Mouse (Mus musculus): ENCODE measurements around the gene Fsd2. TPM values are rescaled to one million over a fixed set of nuclear protein-coding genes. Genes with fewer than 3 reads are reported as not detected.

The Fsd2 gene
- polyA plus RNA-seq (2014; fragmentation: Nextera tagmentation; extraction: Ambion mirVana) = 0.09 and 0.16 TPM in 2 replicates

DNA sequence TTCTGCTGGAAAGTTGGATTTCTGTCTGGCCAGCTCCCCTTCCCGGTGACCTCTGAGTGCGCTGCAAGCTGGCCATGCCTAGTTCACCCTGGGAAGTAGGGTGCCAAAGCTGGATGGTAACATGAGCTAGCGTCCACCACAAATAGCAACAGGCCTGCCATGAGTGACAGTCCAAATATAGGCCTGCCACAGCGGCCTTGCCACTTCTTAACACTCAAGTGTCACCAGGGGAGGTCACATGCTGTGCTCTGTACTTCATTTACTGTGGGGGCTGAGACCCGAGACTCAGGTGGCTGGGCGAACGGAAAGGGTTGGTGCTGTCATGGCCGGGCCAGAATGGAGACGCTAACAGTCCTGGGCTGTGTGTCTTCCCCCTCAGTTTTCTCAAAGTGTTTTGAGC, at the start of gene Fsd2:
Gene Fsd2, minus strand, starts transcription at position 53 of the 400 bp plus-strand sequence.
- H3K36me3 ChIP-seq (ENCODE audit: control insufficient read depth, insufficient read depth, low read length) = no peaks in the 10 kb centered on the region
- WGBS = 75% methylated on average over 9 of the region's 9 CpGs
- ATAC-seq (ENCODE audit: insufficient read depth, low FRiP score, low TSS enrichment) = no peak
- H3K27me3 ChIP-seq (ENCODE audit: control insufficient read depth, insufficient read depth, low read length) = no peaks in the 10 kb centered on the region
- no peaks in the 10 kb centered on the region for H3K9me3 ChIP-seq (ENCODE audit: control insufficient read depth, low read length)
- no peak for DNase-seq (ENCODE audit: low spot score)
- no peak within 1 kb of the TSS for H3K9ac ChIP-seq (ENCODE audit: low read length)
- H3K4me2 ChIP-seq (ENCODE audit: low read depth) = no peak within 1 kb of the TSS
- no peaks in the 10 kb centered on the region for H3K4me1 ChIP-seq (ENCODE audit: control insufficient read depth, insufficient read depth, low read length)
- H3K27ac ChIP-seq (ENCODE audit: low read depth, low read length) = no peak within 1 kb of the TSS
- H3K4me3 ChIP-seq (ENCODE audit: low read depth, low read length) = no peak within 1 kb of the TSS

DNA sequence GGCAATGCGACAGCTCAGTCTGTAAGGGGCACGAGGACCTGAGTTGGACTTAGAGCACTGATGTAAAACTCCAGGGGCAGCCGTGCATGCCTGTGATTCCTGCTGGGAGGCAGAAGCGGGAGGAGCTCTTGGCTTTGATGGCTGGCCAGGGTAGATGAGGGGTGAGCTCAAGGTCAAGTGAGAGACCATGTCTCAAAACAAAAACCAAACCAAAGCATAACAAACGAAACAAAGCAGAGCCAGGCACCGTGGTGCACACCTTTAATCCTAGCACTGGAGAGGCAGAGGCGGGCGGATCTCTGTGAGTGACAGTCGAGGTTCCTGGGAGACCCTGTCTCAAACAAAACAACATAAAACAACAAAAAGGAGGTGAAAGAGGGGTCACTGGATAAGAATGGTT, 48.3 kb upstream of the Fsd2 start:
- no peak overlapping the region for H3K4me2 ChIP-seq (ENCODE audit: low read depth)
- H3K9ac ChIP-seq (ENCODE audit: low read length) = no peak overlapping the region
- no peak for DNase-seq (ENCODE audit: low spot score)
- H3K9me3 ChIP-seq (ENCODE audit: control insufficient read depth, low read length) = no peaks in the 10 kb centered on the region
- no peaks in the 10 kb centered on the region for H3K36me3 ChIP-seq (ENCODE audit: control insufficient read depth, insufficient read depth, low read length)
- H3K27ac ChIP-seq (ENCODE audit: low read depth, low read length) = no peak overlapping the region
- no peak overlapping the region for H3K4me3 ChIP-seq (ENCODE audit: low read depth, low read length)
- no peaks in the 10 kb centered on the region for H3K27me3 ChIP-seq (ENCODE audit: control insufficient read depth, insufficient read depth, low read length)
- WGBS = 68% methylated on average over 9 of the region's 9 CpGs
- no peak for ATAC-seq (ENCODE audit: insufficient read depth, low FRiP score, low TSS enrichment)
- no peaks in the 10 kb centered on the region for H3K4me1 ChIP-seq (ENCODE audit: control insufficient read depth, insufficient read depth, low read length)

DNA sequence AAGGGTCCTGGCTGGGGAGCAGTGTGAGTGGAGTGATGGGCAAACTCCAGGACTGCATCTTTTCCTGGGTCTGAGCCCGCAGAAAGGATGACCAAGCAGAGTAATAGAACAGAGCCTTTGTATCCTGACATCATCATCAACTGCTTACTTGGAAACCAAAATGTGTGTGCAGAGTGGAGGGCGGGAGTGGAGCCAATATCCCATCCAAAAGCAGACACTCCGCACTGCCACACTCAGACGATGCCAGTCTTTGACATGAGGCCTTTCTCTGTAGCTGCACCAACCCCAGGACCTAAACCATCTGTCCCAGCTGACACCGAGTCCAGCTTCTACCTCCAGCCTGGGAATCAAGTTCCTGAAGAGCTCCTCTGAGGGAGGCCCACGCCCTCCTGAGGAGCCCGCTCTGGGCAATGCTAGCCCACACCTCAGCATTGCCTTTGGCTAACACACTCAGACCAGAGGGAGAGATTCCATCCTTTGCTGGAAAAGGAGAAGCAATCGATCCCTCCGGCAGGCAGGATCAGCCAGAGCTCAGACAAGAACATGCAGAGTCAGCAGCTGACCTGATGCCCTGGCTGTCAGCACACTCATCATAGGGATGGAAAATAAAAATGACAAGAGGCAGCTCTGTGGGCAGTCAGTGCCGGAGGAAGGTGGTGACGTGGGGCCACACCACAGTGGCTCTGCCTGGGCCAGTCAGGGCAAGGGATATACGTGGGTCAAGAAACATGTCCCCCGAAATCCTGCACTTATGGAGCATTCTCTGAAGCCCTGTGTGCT, 46.3 kb upstream of the Fsd2 start:
- Histone ChIP-seq H3K4me1 (ENCODE audit: control insufficient read depth, insufficient read depth, low read length) (no peaks in the 10 kb centered on the region), H3K27ac (ENCODE audit: low read depth, low read length) (no peak overlapping the region), H3K9me3 (ENCODE audit: control insufficient read depth, low read length) (no peaks in the 10 kb centered on the region), H3K36me3 (ENCODE audit: control insufficient read depth, insufficient read depth, low read length) (no peaks in the 10 kb centered on the region), H3K4me3 (ENCODE audit: low read depth, low read length) (no peak overlapping the region), H3K27me3 (ENCODE audit: control insufficient read depth, insufficient read depth, low read length) (no peaks in the 10 kb centered on the region), H3K9ac (ENCODE audit: low read length) (no peak overlapping the region), H3K4me2 (ENCODE audit: low read depth) (no peak overlapping the region)
- WGBS = 87% methylated on average over 13 of the region's 13 CpGs
- DNase-seq (ENCODE audit: low spot score) = no peak
- no peak for ATAC-seq (ENCODE audit: insufficient read depth, low FRiP score, low TSS enrichment)

- Histone ChIP-seq H3K27ac (ENCODE audit: low read depth, low read length) (no peak overlapping the region), H3K27me3 (ENCODE audit: control insufficient read depth, insufficient read depth, low read length) (no peaks in the 10 kb centered on the region), H3K4me2 (ENCODE audit: low read depth) (no peak overlapping the region), H3K4me1 (ENCODE audit: control insufficient read depth, insufficient read depth, low read length) (no peaks in the 10 kb centered on the region), H3K4me3 (ENCODE audit: low read depth, low read length) (no peak overlapping the region), H3K9me3 (ENCODE audit: control insufficient read depth, low read length) (no peaks in the 10 kb centered on the region), H3K36me3 (ENCODE audit: control insufficient read depth, insufficient read depth, low read length) (no peaks in the 10 kb centered on the region), H3K9ac (ENCODE audit: low read length) (no peak overlapping the region)
- WGBS = 61% methylated on average over 18 of the region's 18 CpGs
- ATAC-seq (ENCODE audit: insufficient read depth, low FRiP score, low TSS enrichment) (no peak), DNase-seq (ENCODE audit: low spot score) (no peak)
Observed at GRCm38 (mm10) chr7:81610125-81610524, 43.4 kb upstream of the Fsd2 start.

- DNase-seq (ENCODE audit: low spot score) = no peak
Observed at GRCm38 (mm10) chr7:81606452-81606851, 39.7 kb upstream of the Fsd2 start.

GRCm38 (mm10) chr7:81605489-81605888, 38.7 kb upstream of the Fsd2 start:
- no peaks in the 10 kb centered on the region for H3K36me3 ChIP-seq (ENCODE audit: control insufficient read depth, insufficient read depth, low read length)
- H3K27ac ChIP-seq (ENCODE audit: low read depth, low read length) = no peak overlapping the region
- no peak overlapping the region for H3K9ac ChIP-seq (ENCODE audit: low read length)
- 70% methylated on average over 4 of the region's 4 CpGs for WGBS
- H3K4me1 ChIP-seq (ENCODE audit: control insufficient read depth, insufficient read depth, low read length) = no peaks in the 10 kb centered on the region
- DNase-seq (ENCODE audit: low spot score) = no peak
- H3K4me2 ChIP-seq (ENCODE audit: low read depth) = no peak overlapping the region
- no peaks in the 10 kb centered on the region for H3K27me3 ChIP-seq (ENCODE audit: control insufficient read depth, insufficient read depth, low read length)
- H3K4me3 ChIP-seq (ENCODE audit: low read depth, low read length) = no peak overlapping the region
- H3K9me3 ChIP-seq (ENCODE audit: control insufficient read depth, low read length) = no peaks in the 10 kb centered on the region
- no peak for ATAC-seq (ENCODE audit: insufficient read depth, low FRiP score, low TSS enrichment)

More at GRCm38 (mm10) chr7:81606452-81606851, 39.7 kb upstream of the Fsd2 start:
- H3K4me2 ChIP-seq (ENCODE audit: low read depth) = no peak overlapping the region
- ATAC-seq (ENCODE audit: insufficient read depth, low FRiP score, low TSS enrichment) = no peak
- WGBS = 73% methylated on average over 5 of the region's 5 CpGs
- no peaks in the 10 kb centered on the region for H3K36me3 ChIP-seq (ENCODE audit: control insufficient read depth, insufficient read depth, low read length)
- H3K9me3 ChIP-seq (ENCODE audit: control insufficient read depth, low read length) = no peaks in the 10 kb centered on the region
- no peak overlapping the region for H3K27ac ChIP-seq (ENCODE audit: low read depth, low read length)
- no peak overlapping the region for H3K4me3 ChIP-seq (ENCODE audit: low read depth, low read length)
- H3K9ac ChIP-seq (ENCODE audit: low read length) = no peak overlapping the region
- no peaks in the 10 kb centered on the region for H3K4me1 ChIP-seq (ENCODE audit: control insufficient read depth, insufficient read depth, low read length)
- no peaks in the 10 kb centered on the region for H3K27me3 ChIP-seq (ENCODE audit: control insufficient read depth, insufficient read depth, low read length)

GRCm38 (mm10) chr7:81604991-81605390, 38.2 kb upstream of the Fsd2 start:
- Histone ChIP-seq H3K4me1 (ENCODE audit: control insufficient read depth, insufficient read depth, low read length) (no peaks in the 10 kb centered on the region), H3K9me3 (ENCODE audit: control insufficient read depth, low read length) (no peaks in the 10 kb centered on the region), H3K9ac (ENCODE audit: low read length) (no peak overlapping the region), H3K27ac (ENCODE audit: low read depth, low read length) (no peak overlapping the region), H3K4me2 (ENCODE audit: low read depth) (no peak overlapping the region), H3K27me3 (ENCODE audit: control insufficient read depth, insufficient read depth, low read length) (no peaks in the 10 kb centered on the region), H3K36me3 (ENCODE audit: control insufficient read depth, insufficient read depth, low read length) (no peaks in the 10 kb centered on the region), H3K4me3 (ENCODE audit: low read depth, low read length) (no peak overlapping the region)
- DNase-seq (ENCODE audit: low spot score) (no peak), ATAC-seq (ENCODE audit: insufficient read depth, low FRiP score, low TSS enrichment) (no peak)
- WGBS = 81% methylated on average over 5 of the region's 5 CpGs

DNA sequence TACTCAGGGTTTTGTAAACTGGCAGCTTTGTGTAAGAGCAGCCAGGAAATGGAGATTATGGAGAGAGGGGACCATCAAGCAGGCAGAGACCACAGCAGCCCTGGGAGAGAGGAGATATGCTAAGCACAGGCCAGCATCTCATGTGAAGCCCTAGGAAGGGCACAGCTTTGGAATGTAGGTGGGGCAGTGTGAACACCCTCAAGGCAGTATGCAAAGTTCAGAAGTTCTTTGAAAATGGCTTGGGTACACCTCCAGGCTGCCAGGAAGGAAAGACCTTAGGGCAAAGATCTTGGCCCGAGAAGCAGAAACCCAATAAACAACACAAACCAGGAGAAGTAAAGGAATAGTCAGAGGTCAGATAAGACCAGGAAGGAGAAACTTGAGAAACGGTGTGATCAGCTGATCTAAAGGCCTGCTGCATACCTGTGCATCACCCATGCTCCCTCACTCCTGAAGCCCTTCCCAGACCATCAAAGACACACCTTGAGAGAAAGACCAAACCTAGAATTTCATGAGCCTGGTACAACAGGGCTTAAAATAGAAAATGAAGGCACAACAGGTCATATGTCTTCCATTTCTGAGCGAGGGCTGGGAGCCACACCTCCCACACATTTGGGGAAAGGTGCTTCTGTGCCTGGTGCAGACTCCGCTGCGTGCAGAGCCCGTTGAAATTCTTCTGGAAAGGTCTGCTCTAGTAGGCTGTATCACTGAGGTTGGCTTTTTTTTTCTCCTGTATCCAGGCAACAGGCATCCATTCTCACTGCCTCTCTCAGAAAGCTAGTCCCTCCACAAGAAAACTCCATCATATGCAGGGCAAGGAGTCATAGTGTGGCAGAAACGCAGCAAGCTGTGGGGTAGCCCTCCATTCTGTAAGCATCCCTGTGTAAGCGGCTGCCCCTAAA, 32.9 kb upstream of the Fsd2 start:
- Histone ChIP-seq H3K36me3 (ENCODE audit: control insufficient read depth, insufficient read depth, low read length) (peaks cover 2% of the 10 kb centered on the region), H3K9ac (ENCODE audit: low read length) (no peak overlapping the region), H3K4me2 (ENCODE audit: low read depth) (no peak overlapping the region), H3K4me3 (ENCODE audit: low read depth, low read length) (no peak overlapping the region), H3K27ac (ENCODE audit: low read depth, low read length) (no peak overlapping the region), H3K4me1 (ENCODE audit: control insufficient read depth, insufficient read depth, low read length) (no peaks in the 10 kb centered on the region), H3K27me3 (ENCODE audit: control insufficient read depth, insufficient read depth, low read length) (no peaks in the 10 kb centered on the region), H3K9me3 (ENCODE audit: control insufficient read depth, low read length) (no peaks in the 10 kb centered on the region)
- ATAC-seq (ENCODE audit: insufficient read depth, low FRiP score, low TSS enrichment) (no peak), DNase-seq (ENCODE audit: low spot score) (no peak)
- 83% methylated on average over 8 of the region's 8 CpGs for WGBS

All from neural tube, embryonic 11.5 days (tissue).